Mouse (Mus musculus): ENCODE data around the gene Gpbp1. TPM values are rescaled to one million over a fixed set of nuclear protein-coding genes. Genes with fewer than 3 reads are reported as not detected.

The Gpbp1 gene
- 82.8 TPM for polyA plus RNA-seq (2015; fragmentation: Illumina TruSeq; extraction: RNeasy Lipid Tissue Mini Kit (QIAGEN cat#74804); ENCODE audit: low read depth, low replicate concordance)

DNA sequence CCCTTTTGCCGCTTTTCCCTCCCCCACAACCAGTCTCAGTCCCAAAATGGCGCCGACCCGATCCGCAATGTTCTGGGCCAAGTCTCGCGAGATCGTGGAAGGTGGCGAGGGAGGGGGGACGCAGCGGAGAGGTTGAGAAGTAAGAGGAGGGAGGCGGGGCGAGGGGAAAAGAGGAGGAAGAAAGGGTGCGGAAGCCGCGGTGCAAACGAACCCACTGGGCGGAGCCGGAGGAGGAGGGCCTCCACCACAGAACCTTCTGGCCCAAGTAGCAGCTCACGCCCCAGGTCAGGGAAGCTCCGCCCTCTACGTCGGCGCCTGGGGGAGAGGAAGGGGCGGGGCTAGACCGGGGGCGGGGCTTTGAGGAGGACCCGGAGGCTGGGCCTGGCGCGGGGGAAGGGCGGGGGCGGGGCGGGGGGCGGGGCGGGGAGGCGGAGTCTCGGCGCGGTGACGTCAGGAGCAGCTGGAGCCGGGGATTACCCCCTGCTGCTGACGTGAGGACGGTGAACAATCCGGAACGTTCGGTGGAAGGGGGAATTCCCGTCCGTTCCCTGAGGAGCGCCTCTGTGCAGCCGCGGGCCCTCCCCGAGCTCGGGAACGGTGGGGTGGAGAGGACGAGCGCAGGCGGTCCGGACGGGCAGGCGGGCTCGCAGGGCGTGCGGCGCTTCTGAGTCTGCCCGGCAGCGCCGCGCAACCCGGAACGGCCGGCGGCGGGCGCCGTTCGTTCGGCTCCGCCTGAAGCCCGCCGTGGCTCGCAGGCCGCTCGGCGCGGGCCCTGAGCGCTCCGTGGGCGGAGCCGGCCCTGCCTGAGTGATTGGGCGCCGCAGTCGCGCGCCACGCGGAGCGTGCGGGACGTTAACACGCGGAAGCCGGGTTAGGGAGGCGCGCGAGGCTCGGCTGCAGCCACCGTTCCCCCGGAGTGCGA, at the start of gene Gpbp1:
Gpbp1 (minus strand) TSS at position 310 of the 922 bp plus-strand sequence.

Other genes starting within 250 kb of the Gpbp1 start
- not detected for gene Actbl2, start 235.1 kb downstream of the Gpbp1 start, polyA plus RNA-seq (2015; fragmentation: Illumina TruSeq; extraction: RNeasy Lipid Tissue Mini Kit (QIAGEN cat#74804); ENCODE audit: low read depth, low replicate concordance)
- not detected for gene Gm49496, start 59.8 kb upstream of the Gpbp1 start, polyA plus RNA-seq (2015; fragmentation: Illumina TruSeq; extraction: RNeasy Lipid Tissue Mini Kit (QIAGEN cat#74804); ENCODE audit: low read depth, low replicate concordance)
- gene Gm10198, start 102.7 kb upstream of the Gpbp1 start, polyA plus RNA-seq (2015; fragmentation: Illumina TruSeq; extraction: RNeasy Lipid Tissue Mini Kit (QIAGEN cat#74804); ENCODE audit: low read depth, low replicate concordance) = not detected
- 10.8 TPM for gene Mier3, start 190.9 kb upstream of the Gpbp1 start, polyA plus RNA-seq (2015; fragmentation: Illumina TruSeq; extraction: RNeasy Lipid Tissue Mini Kit (QIAGEN cat#74804); ENCODE audit: low read depth, low replicate concordance)